Comparison of ENCODE assay signal across 20 mouse cellular contexts in genomic region chr2:90700943-90701342, GRCm38 (mm10). TPM values are rescaled to one million over a fixed set of nuclear protein-coding genes. Genes with fewer than 3 reads are reported as not detected.
DNase-seq lines count a peak whose midpoint lies in the region; ATAC-seq and TF ChIP-seq lines count a peak whose summit lies in the region.
"Had no signal": no experiment of that assay in that cellular context is flagged by ENCODE, and none has a peak within 500 bp of the region (broad histone marks: within the 10 kb centered on the region; RNA-seq: fewer than 3 reads in every experiment).

No protein-coding gene starts in this region.

- CTCF ChIA-PET in Patski (lab: Charles Lee): interaction anchor here (1.1 kb wide), 1 partner anchor 11 kb away, joined by 3 read pairs; no protein-coding TSS in a partner anchor

- H3K27me3 ChIP-seq in kidney, embryonic 16.5 days (ENCODE audit: insufficient read depth, low read length): no peaks in the 10 kb centered on the region
- H3K27me3 ChIP-seq in CH12.LX (replicated peaks) (no peaks in the 10 kb centered on the region), Patski (no peaks in the 10 kb centered on the region)
- no peaks in the 10 kb centered on the region for H3K27me3 ChIP-seq in forebrain, postnatal 0 days (ENCODE audit: insufficient read depth, low read length)

- 0 out of 2 replicates have a peak, but pooled peaks have one; percentile 63 for ATAC-seq in kidney, embryonic 16.5 days (ENCODE audit: low FRiP score, low TSS enrichment)
- peak; percentile 73 for ATAC-seq in Patski
- ATAC-seq in forebrain, postnatal 0 days: no peak
- ATAC-seq: lung, postnatal 0 days; midbrain, embryonic 16.5 days had no signal

- peaks cover 63% of the 10 kb centered on the region for H3K36me3 ChIP-seq in kidney, embryonic 16.5 days (ENCODE audit: insufficient read depth, low read length)
- H3K36me3 ChIP-seq in CH12.LX (replicated peaks in 1 of 2; ENCODE audit: control insufficient read depth in 1 of 2, insufficient read depth in 1 of 2, low read length in 1 of 2): peaks cover 60 to 94% of the 10 kb centered on the region in 2 experiments
- peaks cover 76% of the 10 kb centered on the region for H3K36me3 ChIP-seq in forebrain, postnatal 0 days (ENCODE audit: insufficient read depth)

- TF ChIP-seq RAD21 in CH12.LX (IDR thresholded peaks at IDR 0.05; ENCODE audit: low read depth, low read length): no peak; the same call in 1 of the 2 replicates

- H3K4me2 ChIP-seq in kidney, embryonic 16.5 days (replicated peaks; ENCODE audit: low read depth, low read length): no peak overlapping the region
- no peak overlapping the region for H3K4me2 ChIP-seq in CH12.LX (ENCODE audit: insufficient read depth, low read depth, poor library complexity, severe bottlenecking)
- H3K4me2 ChIP-seq in forebrain, postnatal 0 days (ENCODE audit: low read depth): no peak overlapping the region
- H3K4me2 ChIP-seq: hindbrain, embryonic 14.5 days had no signal

- no peaks in the 10 kb centered on the region for H3K9me3 ChIP-seq in kidney, embryonic 16.5 days (ENCODE audit: low read length)
- no peaks in the 10 kb centered on the region for H3K9me3 ChIP-seq in CH12.LX (replicated peaks; ENCODE audit: low read length)
- H3K9me3 ChIP-seq in forebrain, postnatal 0 days (ENCODE audit: low read length): no peaks in the 10 kb centered on the region
- H3K9me3 ChIP-seq: heart, embryonic 10.5 days; limb, embryonic 10.5 days had no signal

- no peak overlapping the region for H3K9ac ChIP-seq in kidney, embryonic 16.5 days (replicated peaks; ENCODE audit: low read length)
- H3K9ac ChIP-seq in CH12.LX (ENCODE audit: insufficient read depth, low read depth): no peak overlapping the region
- no peak overlapping the region for H3K9ac ChIP-seq in forebrain, postnatal 0 days
- H3K9ac ChIP-seq: hindbrain, embryonic 14.5 days; liver, embryonic 14.5 days had no signal

- no peak for DNase-seq in kidney, adult 11 months
- DNase-seq in CH12.LX (ENCODE audit: extremely low read depth): no peak
- no peak for DNase-seq in Patski (ENCODE audit: low read depth, low spot score)
- DNase-seq in kidney, postnatal 10 days: peak; percentile 9
- no peak for DNase-seq in spleen, postnatal 4 days (ENCODE audit: low spot score in 2 of 2)
- DNase-seq in left cerebral cortex, adult 2 months (ENCODE audit: extremely low spot score in 1 of 2, low spot score in 2 of 2): no peak
- DNase-seq in forebrain, postnatal 0 days: no peak
- DNase-seq: adrenal gland, postnatal 36 days; cerebellum, adult 9-10 months; gastrocnemius, postnatal 14 days; heart, postnatal 14 days; right cerebral cortex, adult 18-20 months; thymus, postnatal 36 days had no signal

- no peak for TF ChIP-seq EP300 in CH12.LX (IDR thresholded peaks at IDR 0.05; ENCODE audit: low read length)

- dilution Hi-C loops in CH12.LX (cut with MboI; ENCODE audit: extremely low pct_ligation_motif_present, extremely low pct_unique_long_range_greater_than_20kb, low sequenced_read_pairs): no loop called here

- 74% methylated on average over 4 of the region's 4 CpGs for WGBS in kidney, embryonic 16.5 days
- WGBS in forebrain, postnatal 0 days: 91% methylated on average over 4 of the region's 4 CpGs

- H3K27ac ChIP-seq in kidney, embryonic 16.5 days (ENCODE audit: low read length): no peak overlapping the region
- no peak overlapping the region for H3K27ac ChIP-seq in CH12.LX (ENCODE audit: insufficient read depth, low read depth)
- H3K27ac ChIP-seq in left cerebral cortex, adult 2 months: no peak overlapping the region
- no peak overlapping the region for H3K27ac ChIP-seq in forebrain, postnatal 0 days (ENCODE audit: low read depth, low read length)
- H3K27ac ChIP-seq: heart, embryonic 10.5 days; hindbrain, embryonic 14.5 days; limb, embryonic 10.5 days; liver, embryonic 14.5 days had no signal

- TF ChIP-seq POLR2A in CH12.LX (IDR thresholded peaks at IDR 0.05; ENCODE audit: low read depth, low read length): no peak

- H3K4me3 ChIP-seq in kidney, embryonic 16.5 days (ENCODE audit: low read length): no peak overlapping the region
- H3K4me3 ChIP-seq in CH12.LX (replicated peaks in 1 of 3; ENCODE audit: low read depth in 2 of 3, low read length in 2 of 3, poor library complexity in 1 of 3): no peak overlapping the region
- H3K4me3 ChIP-seq in left cerebral cortex, adult 2 months: no peak overlapping the region
- H3K4me3 ChIP-seq in forebrain, postnatal 0 days (ENCODE audit: low read depth, low read length): no peak overlapping the region
- H3K4me3 ChIP-seq: heart, embryonic 10.5 days; limb, embryonic 10.5 days had no signal

- POLR2A ChIA-PET in Patski (lab: Charles Lee): interaction anchor here (0.6 kb wide), 1 partner anchor 230 kb away, joined by 3 read pairs; no protein-coding TSS in a partner anchor

- intact Hi-C loops in left cerebral cortex, adult 2 months (cut with DNase I): loop anchor here (5.0 kb wide), 1 partner anchor 71 kb away; no protein-coding TSS in a partner anchor

- H3K79me2 ChIP-seq in CH12.LX (replicated peaks; ENCODE audit: control insufficient read depth, extremely low read depth, insufficient read depth, poor library complexity, severe bottlenecking): no peaks in the 10 kb centered on the region

- in situ Hi-C loops in CH12.LX (cut with MboI; ENCODE audit: low pct_ligation_motif_present, low pct_unique_long_range_greater_than_20kb, low sequenced_read_pairs): loop anchor here (25.0 kb wide), 1 partner anchor 886 kb away; no protein-coding TSS in a partner anchor
- in situ Hi-C loops in Patski (cut with MboI; ENCODE audit: low pct_unique_long_range_greater_than_20kb): no loop called here

- TF ChIP-seq CTCF in CH12.LX (conservative IDR thresholded peaks at IDR 0.05 in 1 of 2, IDR thresholded peaks at IDR 0.05 in 1 of 2; ENCODE audit: low read depth in 2 of 2, low read length in 2 of 2) (no peak; a peak in 1 of 4 replicates), Patski (IDR thresholded peaks at IDR 0.05) (peak; percentile 40)
- no peak; the same call in none of the 2 replicates for TF ChIP-seq CTCF in left cerebral cortex, adult 2 months (IDR thresholded peaks at IDR 0.05)
- TF ChIP-seq CTCF in forebrain, postnatal 0 days (IDR thresholded peaks at IDR 0.05; ENCODE audit: low read depth): no peak

- 0 out of 2 replicates have a peak, but pooled peaks cover 2% of the 10 kb centered on the region for H3K4me1 ChIP-seq in kidney, embryonic 16.5 days (ENCODE audit: insufficient read depth, low read length)
- H3K4me1 ChIP-seq in CH12.LX (ENCODE audit: control insufficient read depth in 1 of 2, insufficient read depth in 2 of 2): no peaks in the 10 kb centered on the region
- H3K4me1 ChIP-seq in forebrain, postnatal 0 days (ENCODE audit: insufficient read depth): no peaks in the 10 kb centered on the region
- H3K4me1 ChIP-seq: heart, embryonic 10.5 days; limb, embryonic 10.5 days had no signal

TF ChIP-seq in CH12.LX, 34 proteins besides CTCF, POLR2A, EP300 and RAD21:
- TF ChIP-seq ZNF384 (IDR thresholded peaks at IDR 0.05; ENCODE audit: low read depth, low read length): peak; percentile 80
- no peak for TF ChIP-seq MEF2A (IDR thresholded peaks at IDR 0.05; ENCODE audit: borderline replicate concordance, low read depth, low read length)
- no peak for TF ChIP-seq RCOR1 (conservative IDR thresholded peaks at IDR 0.05; ENCODE audit: low read depth, low read length)
- no peak for TF ChIP-seq MAFK (IDR thresholded peaks at IDR 0.05; ENCODE audit: insufficient replicate concordance, low read length)
- no peak for TF ChIP-seq E2F4 (IDR thresholded peaks at IDR 0.05; ENCODE audit: insufficient replicate concordance, low read depth, low read length)
- no peak for TF ChIP-seq PAX5 (IDR thresholded peaks at IDR 0.05; ENCODE audit: low read length)
- no peak for TF ChIP-seq UBTF (IDR thresholded peaks at IDR 0.05; ENCODE audit: low read depth, low read length)
- no peak for TF ChIP-seq GABPA (IDR thresholded peaks at IDR 0.05; ENCODE audit: insufficient replicate concordance, low read depth, low read length)
- TF ChIP-seq MAZ (IDR thresholded peaks at IDR 0.05; ENCODE audit: low read depth, low read length): no peak

RNA-seq across cellular contexts. Expression of gene Nup160, which starts 23.9 kb away (rescaled TPM):
- polyA plus RNA-seq in kidney, embryonic 16.5 days (2015; fragmentation: Nextera tagmentation; extraction: Ambion mirVana): 45.6 and 49.6 TPM in 2 replicates
- total RNA-seq in CH12.LX (2012; rRNA removed): 32.7 and 37.5 TPM in 2 replicates
- total RNA-seq in CH12.LX (2014; rRNA removed): 59.1 and 73.4 TPM in 2 replicates
- polyA plus RNA-seq in CH12.LX (2012; ENCODE audit: insufficient read length, low read depth): 71.8 and 79.3 TPM in 2 replicates
- 32.2 TPM for polyA plus RNA-seq in Patski (2021)
- 10 to 100 TPM; 15.2 to 25.4 TPM for total RNA-seq in left cerebral cortex, adult 2 months (2021)
- total RNA-seq in forebrain, postnatal 0 days (2014; rRNA removed): 21.6 and 22.9 TPM in 2 replicates
- 6.2 and 10.9 TPM in 2 replicates for polyA plus RNA-seq in forebrain, postnatal 0 days (2015; fragmentation: Nextera tagmentation; extraction: Ambion mirVana)

RNA-seq across cellular contexts. Expression of gene Fnbp4, which starts 44.2 kb away (rescaled TPM):
- 82.2 and 120 TPM in 2 replicates for polyA plus RNA-seq in kidney, embryonic 16.5 days (2015; fragmentation: Nextera tagmentation; extraction: Ambion mirVana)
- 33.6 and 41.3 TPM in 2 replicates for total RNA-seq in CH12.LX (2012; rRNA removed)
- 48.8 and 54.9 TPM in 2 replicates for total RNA-seq in CH12.LX (2014; rRNA removed)
- 66.7 and 74.0 TPM in 2 replicates for polyA plus RNA-seq in CH12.LX (2012; ENCODE audit: insufficient read length, low read depth)
- 81.9 TPM for polyA plus RNA-seq in Patski (2021)
- 10 to 100 TPM; 63.1 to 72.4 TPM for total RNA-seq in left cerebral cortex, adult 2 months (2021)
- 77.0 and 98.6 TPM in 2 replicates for total RNA-seq in forebrain, postnatal 0 days (2014; rRNA removed)
- polyA plus RNA-seq in forebrain, postnatal 0 days (2015; fragmentation: Nextera tagmentation; extraction: Ambion mirVana): 28.4 and 48.8 TPM in 2 replicates
